In genomic region chr7:142419887-142420286, GRCm38 (mm10) we compare ENCODE assay signal across 24 mouse cellular contexts. TPM values are rescaled to one million over a fixed set of nuclear protein-coding genes. Genes with fewer than 3 reads are reported as not detected.
DNase-seq lines count a peak whose midpoint lies in the region; ATAC-seq and TF ChIP-seq lines count a peak whose summit lies in the region.
"Had no signal": no experiment of that assay in that cellular context is flagged by ENCODE, and none has a peak within 500 bp of the region (broad histone marks: within the 10 kb centered on the region; RNA-seq: fewer than 3 reads in every experiment).

No protein-coding gene starts in this region.

- H3K27ac ChIP-seq in heart, embryonic 10.5 days = peak overlapping the region; percentile 67
- H3K27ac ChIP-seq in bone marrow macrophage, adult 2 months (ENCODE audit: insufficient read depth, low read depth, low read length) = peak overlapping the region; percentile 17; the same call in 1 of the 2 replicates
- no peak overlapping the region for H3K27ac ChIP-seq in midbrain, embryonic 16.5 days (ENCODE audit: low read length)
- H3K27ac ChIP-seq: embryonic facial prominence, embryonic 12.5 days; hindbrain, embryonic 14.5 days; midbrain, embryonic 10.5 days had no signal

- peak; percentile 52; the same call in 1 of the 2 replicates for ATAC-seq in megakaryocyte, adult 5-6 weeks (ENCODE audit: poor library complexity, severe bottlenecking)
- ATAC-seq in midbrain, embryonic 16.5 days = no peak

- no peak for TF ChIP-seq CTCF in bone marrow macrophage, adult 2 months (IDR thresholded peaks at IDR 0.05; ENCODE audit: low read depth, low read length)

- no peak for TF ChIP-seq POLR2A in bone marrow macrophage, adult 2 months (IDR thresholded peaks at IDR 0.05; ENCODE audit: borderline replicate concordance, low read depth, low read length)

- H3K9me3 ChIP-seq in heart, embryonic 10.5 days = no peaks in the 10 kb centered on the region
- no peaks in the 10 kb centered on the region for H3K9me3 ChIP-seq in midbrain, embryonic 16.5 days (replicated peaks; ENCODE audit: control insufficient read depth, low read length, poor library complexity, severe bottlenecking)
- H3K9me3 ChIP-seq: embryonic facial prominence, embryonic 12.5 days; midbrain, embryonic 10.5 days had no signal

- H3K9ac ChIP-seq in midbrain, embryonic 16.5 days (ENCODE audit: low read depth, low read length) = no peak overlapping the region
- H3K9ac ChIP-seq: embryonic facial prominence, embryonic 12.5 days; hindbrain, embryonic 14.5 days had no signal

- no peaks in the 10 kb centered on the region for H3K27me3 ChIP-seq in heart, embryonic 10.5 days (ENCODE audit: insufficient read depth, poor library complexity, severe bottlenecking)
- H3K27me3 ChIP-seq in midbrain, embryonic 16.5 days (ENCODE audit: control insufficient read depth, insufficient read depth, low read depth, low read length) = no peaks in the 10 kb centered on the region
- H3K27me3 ChIP-seq: embryonic facial prominence, embryonic 12.5 days had no signal

- no peaks in the 10 kb centered on the region for H3K36me3 ChIP-seq in heart, embryonic 10.5 days
- no peaks in the 10 kb centered on the region for H3K36me3 ChIP-seq in midbrain, embryonic 16.5 days (ENCODE audit: control insufficient read depth, insufficient read depth, low read length)
- H3K36me3 ChIP-seq: embryonic facial prominence, embryonic 12.5 days; midbrain, embryonic 10.5 days had no signal

- no peak for DNase-seq in heart, embryonic 10.5 days (ENCODE audit: low spot score)
- DNase-seq in heart, adult 8-10 months (ENCODE audit: low spot score) = no peak
- DNase-seq in liver = peak; percentile 59
- DNase-seq in urinary bladder, postnatal 10 days (ENCODE audit: low spot score) = no peak
- DNase-seq in adrenal gland, adult 18-20 months (ENCODE audit: low spot score in 2 of 2) = no peak
- DNase-seq: adrenal gland, adult 8-10 months; cerebellum, postnatal 36 days; gastrocnemius, postnatal 36 days; kidney, adult 18-20 months; kidney, postnatal 14 days; lung, adult 2 months; right cerebral cortex, postnatal 25 days; thymus, postnatal 4 days had no signal

- WGBS in heart, embryonic 10.5 days = 64% methylated on average over 5 of the region's 5 CpGs
- WGBS in midbrain, embryonic 16.5 days = 78% methylated on average over 5 of the region's 5 CpGs

- no peak overlapping the region for H3K4me2 ChIP-seq in midbrain, embryonic 16.5 days (ENCODE audit: low read length)
- H3K4me2 ChIP-seq: embryonic facial prominence, embryonic 12.5 days; hindbrain, embryonic 14.5 days had no signal

- H3K4me1 ChIP-seq in heart, embryonic 10.5 days = no peaks in the 10 kb centered on the region
- peaks cover 31% of the 10 kb centered on the region for H3K4me1 ChIP-seq in bone marrow macrophage, adult 2 months (ENCODE audit: control insufficient read depth, insufficient read depth, low read length)
- no peaks in the 10 kb centered on the region for H3K4me1 ChIP-seq in midbrain, embryonic 16.5 days (ENCODE audit: control insufficient read depth, insufficient read depth, low read length)
- H3K4me1 ChIP-seq: embryonic facial prominence, embryonic 12.5 days; midbrain, embryonic 10.5 days had no signal

- no peak overlapping the region for H3K4me3 ChIP-seq in heart, embryonic 10.5 days
- no peak overlapping the region for H3K4me3 ChIP-seq in bone marrow macrophage, adult 2 months (ENCODE audit: insufficient read depth, low read length)
- H3K4me3 ChIP-seq in midbrain, embryonic 16.5 days (ENCODE audit: low read depth, low read length) = no peak overlapping the region
- H3K4me3 ChIP-seq: embryonic facial prominence, embryonic 12.5 days; midbrain, embryonic 10.5 days; myocyte had no signal

RNA-seq across cellular contexts. Expression of gene Syt8, which starts 14.8 kb away (rescaled TPM):
- 0.38 and 1.3 TPM in 2 replicates for polyA plus RNA-seq in heart, embryonic 10.5 days (2016; fragmentation: Nextera tagmentation; extraction: Ambion mirVana)
- total RNA-seq in heart, adult 8-10 months (2022) = under 1 TPM in 1 of 4 experiments, not detected in 3; 0.25 TPM
- 5.6 TPM in 2 replicates for polyA plus RNA-seq in bone marrow macrophage, adult 2 months (2012; ENCODE audit: insufficient read depth, insufficient read length, missing spikeins)
- 0.39 TPM in 1 of 2 replicates, not detected in the other for total RNA-seq in megakaryocyte, adult 5-6 weeks (2015)
- total RNA-seq in megakaryocyte, adult 5-6 weeks (2017) = not detected in 2 replicates
- total RNA-seq in adrenal gland, adult 18-20 months (2021) = not detected
- not detected in 2 replicates for polyA plus RNA-seq in midbrain, embryonic 16.5 days (2015; fragmentation: Nextera tagmentation; extraction: Ambion mirVana)
- total RNA-seq: gastrocnemius, postnatal 36 days; layer of hippocampus, postnatal 14 days; left cerebral cortex, postnatal 36 days had no signal
- polyA plus RNA-seq: forebrain, embryonic 11.5 days; heart, postnatal 0 days; hindbrain, embryonic 14.5 days; midbrain, embryonic 10.5 days had no signal

RNA-seq across cellular contexts. Expression of gene Tnni2, which starts 21.7 kb away (rescaled TPM):
- 51.9 and 56.4 TPM in 2 replicates for polyA plus RNA-seq in heart, embryonic 10.5 days (2016; fragmentation: Nextera tagmentation; extraction: Ambion mirVana)
- 1 to 10 TPM; 5.1 to 10.0 (median 7.8) TPM for total RNA-seq in heart, adult 8-10 months (2022)
- 10.2 and 13.8 TPM in 2 replicates for polyA plus RNA-seq in bone marrow macrophage, adult 2 months (2012; ENCODE audit: insufficient read depth, insufficient read length, missing spikeins)
- total RNA-seq in megakaryocyte, adult 5-6 weeks (2015) = 18.8 and 20.9 TPM in 2 replicates
- total RNA-seq in megakaryocyte, adult 5-6 weeks (2017) = 25.6 and 27.6 TPM in 2 replicates
- total RNA-seq in adrenal gland, adult 18-20 months (2021) = 10 to 100 TPM in 1 of 2 experiments, under 1 TPM in 1; 0.83 to 10.2 TPM
- 0.51 and 0.78 TPM in 2 replicates for polyA plus RNA-seq in midbrain, embryonic 16.5 days (2015; fragmentation: Nextera tagmentation; extraction: Ambion mirVana)

RNA-seq across cellular contexts. Expression of gene Ctsd, which starts 32.0 kb away (rescaled TPM):
- 293 and 402 TPM in 2 replicates for polyA plus RNA-seq in heart, embryonic 10.5 days (2016; fragmentation: Nextera tagmentation; extraction: Ambion mirVana)
- 1,000 to 10,000 TPM; 1,038 to 1,126 (median 1,089) TPM for total RNA-seq in heart, adult 8-10 months (2022)
- 2,800 and 3,060 TPM in 2 replicates for polyA plus RNA-seq in bone marrow macrophage, adult 2 months (2012; ENCODE audit: insufficient read depth, insufficient read length, missing spikeins)
- 193 and 197 TPM in 2 replicates for total RNA-seq in megakaryocyte, adult 5-6 weeks (2015)
- total RNA-seq in megakaryocyte, adult 5-6 weeks (2017) = 218 and 236 TPM in 2 replicates
- 1,000 to 10,000 TPM; 1,152 to 1,350 TPM for total RNA-seq in adrenal gland, adult 18-20 months (2021)
- polyA plus RNA-seq in midbrain, embryonic 16.5 days (2015; fragmentation: Nextera tagmentation; extraction: Ambion mirVana) = 243 and 289 TPM in 2 replicates

RNA-seq across cellular contexts. Expression of gene Gm49369, which starts 37.4 kb away (rescaled TPM):
- polyA plus RNA-seq in heart, embryonic 10.5 days (2016; fragmentation: Nextera tagmentation; extraction: Ambion mirVana) = 0.55 and 0.92 TPM in 2 replicates
- total RNA-seq in heart, adult 8-10 months (2022) = 10 to 100 TPM in 1 of 4 experiments, 1 to 10 TPM in 2, under 1 TPM in 1; 0.63 to 14.1 (median 6.3) TPM
- 1.1 TPM in 1 of 2 replicates, not detected in the other for polyA plus RNA-seq in bone marrow macrophage, adult 2 months (2012; ENCODE audit: insufficient read depth, insufficient read length, missing spikeins)
- total RNA-seq in megakaryocyte, adult 5-6 weeks (2015) = not detected in 2 replicates
- 24.9 and 36.8 TPM in 2 replicates for total RNA-seq in megakaryocyte, adult 5-6 weeks (2017)
- 1 to 10 TPM; 3.1 to 9.4 TPM for total RNA-seq in adrenal gland, adult 18-20 months (2021)
- polyA plus RNA-seq in midbrain, embryonic 16.5 days (2015; fragmentation: Nextera tagmentation; extraction: Ambion mirVana) = 2.5 and 3.4 TPM in 2 replicates
- polyA plus RNA-seq: embryonic facial prominence, embryonic 12.5 days; forebrain, embryonic 11.5 days; hindbrain, embryonic 14.5 days; midbrain, embryonic 10.5 days had no signal

RNA-seq across cellular contexts. Expression of gene Lsp1, which starts 40.7 kb away (rescaled TPM):
- 32.0 and 36.9 TPM in 2 replicates for polyA plus RNA-seq in heart, embryonic 10.5 days (2016; fragmentation: Nextera tagmentation; extraction: Ambion mirVana)
- 10 to 100 TPM; 24.0 to 40.3 (median 31.7) TPM for total RNA-seq in heart, adult 8-10 months (2022)
- polyA plus RNA-seq in bone marrow macrophage, adult 2 months (2012; ENCODE audit: insufficient read depth, insufficient read length, missing spikeins) = 320 and 327 TPM in 2 replicates
- 1,220 and 1,304 TPM in 2 replicates for total RNA-seq in megakaryocyte, adult 5-6 weeks (2015)
- total RNA-seq in megakaryocyte, adult 5-6 weeks (2017) = 1,314 and 1,552 TPM in 2 replicates
- 10 to 100 TPM; 17.0 to 24.2 TPM for total RNA-seq in adrenal gland, adult 18-20 months (2021)
- polyA plus RNA-seq in midbrain, embryonic 16.5 days (2015; fragmentation: Nextera tagmentation; extraction: Ambion mirVana) = 4.8 and 5.1 TPM in 2 replicates

Comparison
In these comparisons a context has a peak if more than half of its experiments do, and no peak if none do; other contexts are left out.
1. RNA of gene Ctsd, which starts 32.0 kb away (total RNA-seq): 1,152 to 1,350 TPM in adrenal gland, adult 18-20 months and 1,038 to 1,126 TPM in heart, adult 8-10 months; 193 to 236 TPM in megakaryocyte, adult 5-6 weeks; every median in the first group is over 4 times any median in the second.